Comparison of ENCODE assay signal across 33 mouse cellular contexts in genomic region chr1:128337708-128338320, GRCm38 (mm10). TPM values are rescaled to one million over a fixed set of nuclear protein-coding genes. Genes with fewer than 3 reads are reported as not detected.
"Had no signal": no experiment of that assay in that cellular context is flagged by ENCODE, and none has a peak within 500 bp of the region (broad histone marks: within the 10 kb centered on the region; RNA-seq: fewer than 3 reads in every experiment).

No protein-coding gene starts in this region.

- H3K9ac ChIP-seq: limb, embryonic 12.5 days; limb, embryonic 13.5 days; limb, embryonic 15.5 days; liver, embryonic 12.5 days; liver, embryonic 13.5 days; liver, embryonic 14.5 days; liver, embryonic 15.5 days; liver, postnatal 0 days; lung, embryonic 14.5 days; lung, embryonic 15.5 days; midbrain, embryonic 12.5 days; midbrain, embryonic 13.5 days; midbrain, embryonic 15.5 days had no signal

- H3K4me1 ChIP-seq: limb, embryonic 10.5 days; limb, embryonic 12.5 days; limb, embryonic 13.5 days; limb, embryonic 15.5 days; liver, embryonic 12.5 days; liver, embryonic 13.5 days; liver, embryonic 15.5 days; lung, embryonic 15.5 days; megakaryocyte, embryonic 14.5 days; midbrain, embryonic 10.5 days; midbrain, embryonic 12.5 days; midbrain, embryonic 13.5 days; midbrain, embryonic 15.5 days had no signal

- H3K27me3 ChIP-seq: limb, embryonic 12.5 days; limb, embryonic 13.5 days; limb, embryonic 15.5 days; liver, embryonic 12.5 days; liver, embryonic 13.5 days; liver, embryonic 15.5 days; lung, embryonic 15.5 days; megakaryocyte, embryonic 14.5 days; midbrain, embryonic 13.5 days; midbrain, embryonic 15.5 days had no signal

- H3K4me3 ChIP-seq: limb, embryonic 10.5 days; limb, embryonic 12.5 days; limb, embryonic 13.5 days; limb, embryonic 15.5 days; liver, embryonic 12.5 days; liver, embryonic 13.5 days; liver, embryonic 15.5 days; lung, embryonic 15.5 days; megakaryocyte, embryonic 14.5 days; midbrain, embryonic 10.5 days; midbrain, embryonic 12.5 days; midbrain, embryonic 13.5 days; midbrain, embryonic 15.5 days; myocyte had no signal

- H3K9me3 ChIP-seq: limb, embryonic 10.5 days; limb, embryonic 12.5 days; limb, embryonic 13.5 days; limb, embryonic 15.5 days; liver, embryonic 12.5 days; liver, embryonic 13.5 days; liver, embryonic 15.5 days; lung, embryonic 15.5 days; megakaryocyte, embryonic 14.5 days; midbrain, embryonic 10.5 days; midbrain, embryonic 12.5 days; midbrain, embryonic 13.5 days; midbrain, embryonic 15.5 days had no signal

- DNase-seq: left cerebral cortex, postnatal 4 days; liver; liver, embryonic 13.5 days; liver, postnatal 0 days; lung, adult 18-20 months; lung, adult 2 months; lung, embryonic 14.5 days; lung, postnatal 10 days; lung, postnatal 14 days; lung, postnatal 36 days; lung, postnatal 4 days; midbrain, embryonic 14.5 days had no signal

- H3K4me2 ChIP-seq: limb, embryonic 12.5 days; limb, embryonic 13.5 days; limb, embryonic 15.5 days; liver, embryonic 11.5 days; liver, embryonic 12.5 days; liver, embryonic 13.5 days; liver, embryonic 15.5 days; lung, embryonic 14.5 days; lung, embryonic 15.5 days; midbrain, embryonic 11.5 days; midbrain, embryonic 12.5 days; midbrain, embryonic 13.5 days; midbrain, embryonic 15.5 days had no signal

- H3K27ac ChIP-seq: limb, embryonic 10.5 days; limb, embryonic 12.5 days; limb, embryonic 13.5 days; limb, embryonic 15.5 days; liver, embryonic 12.5 days; liver, embryonic 13.5 days; liver, embryonic 14.5 days; liver, embryonic 15.5 days; lung, embryonic 15.5 days; macrophage; midbrain, embryonic 10.5 days; midbrain, embryonic 12.5 days; midbrain, embryonic 13.5 days; midbrain, embryonic 15.5 days had no signal

- ATAC-seq: liver, embryonic 12.5 days; liver, postnatal 0 days; lung, postnatal 0 days; midbrain, embryonic 13.5 days; midbrain, embryonic 15.5 days; midbrain, embryonic 16.5 days had no signal

RNA-seq across cellular contexts. Expression of gene Lct, which starts 9.7 kb away (rescaled TPM):
- total RNA-seq: liver, adult 2 months; monocyte, adult 5-6 weeks had no signal
- polyA plus RNA-seq: liver, adult 2 months; liver, embryonic 12.5 days; lung, postnatal 0 days; macrophage had no signal
